Mouse (Mus musculus) cerebellum, adult 9-11 months (tissue): Measurements from ENCODE around the gene Nynrin.

ENCODE experiments used
- DNase-seq: peaks from one replicate; pipeline ENCODE4 v3.0.0; 2022

Gene Nynrin

GRCm38 (mm10) chr14:55840853-55841366 lies 12.9 kb upstream of the Nynrin start:
- no peak for DNase-seq

DNA sequence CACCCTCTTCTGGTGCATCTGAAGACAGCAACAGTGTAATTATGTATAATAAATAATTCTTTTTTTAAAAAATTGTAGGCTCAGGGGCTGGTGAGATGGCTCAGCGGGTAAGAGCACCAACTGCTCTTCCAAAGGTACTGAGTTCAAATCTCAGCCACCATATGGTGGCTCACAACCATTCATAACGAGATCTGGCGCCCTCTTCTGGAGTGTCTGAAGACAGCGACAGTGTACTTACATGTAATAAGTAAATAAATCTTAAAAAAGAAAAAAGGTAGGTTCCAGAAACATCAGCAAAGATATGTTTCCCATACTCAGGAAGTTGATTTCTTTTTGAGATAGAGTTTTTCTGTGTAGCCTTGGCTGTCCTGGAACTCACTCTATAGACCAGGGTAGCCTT lies 11.0 kb upstream of the Nynrin start:
- DNase-seq = no peak

GRCm38 (mm10) chr14:55845506-55846294 lies 8.1 kb upstream of the Nynrin start:
- no peak for DNase-seq

- no peak for DNase-seq
Measured at GRCm38 (mm10) chr14:55850885-55851284, 2.9 kb upstream of the Nynrin start.

GRCm38 (mm10) chr14:55852646-55853551 lies 911 bp upstream of the Nynrin start:
- no peak for DNase-seq

GRCm38 (mm10) chr14:55854406-55855100 lies 743 bp downstream of the Nynrin start:
- DNase-seq = no peak

DNA sequence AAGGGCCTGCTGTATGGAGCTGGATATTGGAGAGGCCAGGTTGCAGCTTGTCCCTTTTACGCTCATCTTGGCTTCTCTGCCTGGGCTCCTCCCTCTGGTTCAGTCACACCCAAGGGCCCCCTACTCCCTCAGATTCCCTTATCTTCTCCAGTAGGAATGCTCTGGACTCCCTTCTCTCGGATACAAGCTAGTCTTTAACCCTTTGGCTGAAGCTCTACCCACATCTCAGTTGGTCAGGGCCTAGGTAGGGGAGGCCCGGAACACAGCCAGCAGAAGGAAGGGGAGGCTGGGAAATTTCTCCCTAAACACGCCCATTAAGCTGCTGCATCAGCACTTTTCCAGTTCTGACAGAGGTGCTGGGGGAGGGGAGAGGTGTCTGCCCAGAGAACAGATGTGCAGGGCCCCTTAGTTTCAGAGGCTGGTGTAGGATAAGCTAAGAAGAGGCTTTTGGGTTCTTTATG lies 1.3 kb downstream of the Nynrin start:
- DNase-seq = no peak

DNA sequence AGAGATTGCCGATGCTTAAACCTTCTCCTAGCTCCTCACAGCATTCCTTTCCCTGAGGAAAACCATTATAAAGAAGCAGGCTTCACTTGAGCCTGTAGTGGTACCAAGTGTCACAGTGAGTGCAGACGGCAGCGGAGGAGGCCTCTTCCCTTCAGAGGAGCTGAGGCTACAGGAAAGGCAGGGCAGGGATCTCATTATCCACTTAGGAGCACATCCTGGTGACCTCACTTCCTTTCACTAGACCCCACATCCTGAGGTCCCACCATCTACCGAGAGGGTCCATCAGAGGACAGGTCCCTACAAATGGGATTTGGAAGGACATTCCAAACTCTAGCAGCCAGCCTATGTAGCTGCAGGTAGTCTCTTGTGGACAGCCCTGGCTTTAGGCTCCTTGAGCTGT lies 3.8 kb downstream of the Nynrin start:
- DNase-seq = no peak

- DNase-seq = no peak
Measured at GRCm38 (mm10) chr14:55862186-55862585, 8.4 kb downstream of the Nynrin start.

GRCm38 (mm10) chr14:55862970-55863369 lies 9.2 kb downstream of the Nynrin start:
- no peak for DNase-seq

DNA sequence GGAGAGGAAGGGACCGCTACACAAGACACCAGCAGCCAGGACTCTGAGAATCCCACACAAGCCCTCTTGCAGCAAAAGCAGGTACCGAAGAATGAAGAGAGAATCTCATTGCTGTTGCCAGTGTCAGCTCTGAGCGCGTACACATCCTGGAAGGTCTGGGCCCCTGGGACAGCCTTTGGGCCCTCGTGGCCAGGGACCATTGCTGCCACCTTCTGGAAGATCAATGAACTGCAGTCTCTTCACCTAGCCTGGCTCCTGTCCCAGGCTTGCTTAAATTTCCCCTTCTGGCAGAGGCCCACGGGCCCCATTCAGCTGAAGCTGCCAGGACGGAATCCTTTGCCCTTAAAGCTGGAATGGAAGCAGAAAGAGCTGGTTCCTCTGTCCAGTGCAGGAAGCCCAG lies 10.0 kb downstream of the Nynrin start:
- peak; percentile 69 for DNase-seq

DNA sequence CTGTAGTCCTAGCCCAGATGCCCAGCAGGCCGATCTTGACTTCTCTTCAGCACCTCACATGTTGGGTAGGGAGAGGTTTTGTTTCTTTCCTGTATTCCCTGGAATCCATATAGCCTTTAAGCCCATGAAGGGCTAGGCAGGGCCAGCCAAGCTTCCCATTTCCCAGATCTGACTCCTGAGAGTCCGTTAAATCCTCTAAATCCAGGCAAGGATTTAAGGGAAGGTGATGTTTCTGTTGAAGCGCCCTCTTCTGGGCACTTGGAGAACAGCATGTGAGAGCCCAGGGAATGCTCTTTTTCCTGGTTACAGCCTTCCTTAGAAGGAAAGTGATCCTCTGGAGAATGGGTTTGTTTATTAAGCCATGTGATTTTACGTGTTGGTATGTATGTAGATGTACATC lies 13.2 kb downstream of the Nynrin start:
- peak; percentile 50 for DNase-seq

- no peak for DNase-seq
Measured at GRCm38 (mm10) chr14:55868230-55869026, 14.6 kb downstream of the Nynrin start.

- DNase-seq = no peak
Measured at GRCm38 (mm10) chr14:55869538-55869937, 15.7 kb downstream of the Nynrin start.

DNA sequence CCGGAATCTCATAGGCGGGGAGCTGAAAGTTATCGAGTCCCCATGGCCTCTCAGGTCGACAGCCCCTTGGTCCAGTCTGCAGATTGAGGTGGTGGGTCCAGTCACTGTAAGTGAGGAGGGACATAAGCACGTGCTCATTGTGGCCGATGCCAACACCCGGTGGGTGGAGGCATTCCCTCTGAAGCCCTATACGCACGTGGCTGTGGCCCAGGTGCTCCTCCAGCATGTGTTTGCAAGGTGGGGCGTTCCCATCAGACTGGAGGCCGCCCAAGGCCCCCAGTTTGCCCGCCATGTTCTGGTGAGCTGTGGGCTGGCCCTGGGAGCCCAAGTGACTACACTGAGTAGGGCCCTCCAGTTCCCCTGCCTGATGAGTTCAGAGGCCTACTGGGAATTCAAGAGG lies 18.2 kb downstream of the Nynrin start:
- DNase-seq = peak; percentile 53

GRCm38 (mm10) chr14:55872551-55872950 lies 18.7 kb downstream of the Nynrin start:
- DNase-seq = peak; percentile 66

DNA sequence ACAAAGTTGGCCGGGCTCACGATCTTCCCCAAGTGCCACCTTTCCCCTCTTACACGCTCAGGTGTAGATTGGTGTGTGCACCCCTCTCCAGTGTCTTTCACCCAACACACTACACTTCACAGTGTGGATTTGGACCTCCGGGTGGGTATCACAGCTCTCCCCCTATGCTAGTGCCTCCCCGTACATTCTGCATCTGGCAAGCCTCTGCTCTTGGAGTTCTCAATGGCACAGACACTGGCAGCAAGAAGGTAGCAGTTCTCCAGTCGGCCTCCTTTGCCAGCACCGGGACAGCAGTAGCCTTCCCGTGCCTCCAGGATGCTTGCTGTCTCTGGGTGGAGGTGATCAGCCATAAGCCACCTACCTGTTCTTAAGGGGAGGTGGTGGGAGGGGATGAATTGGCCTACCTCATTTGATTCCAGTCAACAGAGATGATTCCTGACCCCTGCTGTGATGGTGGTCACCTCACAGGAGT lies 19.5 kb downstream of the Nynrin start:
- no peak for DNase-seq

DNA sequence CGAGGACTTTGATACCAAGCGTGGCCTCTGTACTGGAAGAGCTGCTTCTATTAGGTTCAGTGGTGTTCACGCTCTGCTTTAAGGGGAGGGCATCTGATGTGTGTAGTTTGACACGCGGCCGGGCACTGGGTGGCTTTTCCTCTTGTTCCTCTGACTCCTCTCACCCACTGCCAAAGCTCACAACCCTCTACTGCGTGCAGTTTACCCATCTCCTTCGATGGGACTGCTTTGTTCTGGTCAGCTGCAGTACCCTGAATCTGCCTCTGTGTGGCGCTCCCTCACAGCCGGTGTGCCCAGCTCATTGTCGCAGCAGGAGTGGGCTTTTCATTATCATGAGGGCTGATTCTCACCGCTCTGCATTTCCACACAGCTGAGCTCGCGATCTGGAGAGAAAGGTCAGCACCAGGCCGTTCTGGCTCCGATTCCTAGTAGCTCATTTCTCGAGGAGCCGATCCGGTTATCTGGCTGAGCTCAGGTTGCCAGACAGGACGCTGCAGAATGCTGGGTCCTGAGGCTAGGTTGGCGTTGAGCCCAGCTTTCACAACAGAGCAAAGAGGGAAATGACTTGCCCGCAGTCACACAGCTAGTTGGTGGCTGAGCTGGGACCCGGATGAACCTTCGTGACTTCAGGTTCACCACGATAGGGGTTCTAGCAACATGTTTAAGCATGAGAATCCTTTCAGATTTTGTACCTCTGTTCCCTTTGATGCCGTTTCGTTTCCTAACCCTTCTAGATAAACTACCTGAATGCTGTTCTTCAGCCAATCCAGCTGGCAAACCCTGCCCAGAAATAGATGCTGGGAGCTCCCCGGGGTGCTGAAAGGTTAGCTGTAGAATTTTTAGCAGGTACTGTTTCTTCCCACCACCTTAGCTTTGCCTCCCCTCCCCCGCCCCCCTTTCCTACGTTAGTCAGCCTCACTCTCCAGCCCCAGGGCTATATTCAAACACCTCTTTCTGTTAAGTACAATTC lies 20.2 kb downstream of the Nynrin start:
- DNase-seq = peak; percentile 93

GRCm38 (mm10) chr14:55877469-55878315 lies 23.9 kb downstream of the Nynrin start:
- DNase-seq = peak; percentile 82
